Mouse (Mus musculus): ENCODE data around the gene Arhgef26. TPM values are rescaled to one million over a fixed set of nuclear protein-coding genes. Genes with fewer than 3 reads are reported as not detected.

Gene Arhgef26
- polyA plus RNA-seq, 1 experiment = 8.7 TPM

GRCm38 (mm10) chr3:62414926-62415325 lies 76.8 kb downstream of the Arhgef26 start:
- DNase-seq (ENCODE audit: low read depth) = no peak
- TF ChIP-seq CTCF (IDR thresholded peaks at IDR 0.05; ENCODE audit: borderline replicate concordance, extremely low read depth, insufficient read depth, insufficient read length) (no peak), POLR2A (IDR thresholded peaks at IDR 0.05; ENCODE audit: borderline replicate concordance, extremely low read depth, insufficient read depth, insufficient read length, poor library complexity, severe bottlenecking) (no peak)

GRCm38 (mm10) chr3:62417458-62417857 lies 79.3 kb downstream of the Arhgef26 start:
- no peak for TF ChIP-seq CTCF (IDR thresholded peaks at IDR 0.05; ENCODE audit: borderline replicate concordance, extremely low read depth, insufficient read depth, insufficient read length)
- no peak for TF ChIP-seq POLR2A (IDR thresholded peaks at IDR 0.05; ENCODE audit: borderline replicate concordance, extremely low read depth, insufficient read depth, insufficient read length, poor library complexity, severe bottlenecking)
- DNase-seq (ENCODE audit: low read depth) = no peak

GRCm38 (mm10) chr3:62418387-62419138 lies 80.4 kb downstream of the Arhgef26 start:
- DNase-seq (ENCODE audit: low read depth) = peak; percentile 35

GRCm38 (mm10) chr3:62433675-62434074 lies 95.5 kb downstream of the Arhgef26 start:
- TF ChIP-seq POLR2A (IDR thresholded peaks at IDR 0.05; ENCODE audit: borderline replicate concordance, extremely low read depth, insufficient read depth, insufficient read length, poor library complexity, severe bottlenecking) (no peak), CTCF (IDR thresholded peaks at IDR 0.05; ENCODE audit: borderline replicate concordance, extremely low read depth, insufficient read depth, insufficient read length) (no peak)
- no peak for DNase-seq (ENCODE audit: low read depth)

More at GRCm38 (mm10) chr3:62418387-62419138, 80.4 kb downstream of the Arhgef26 start:
- TF ChIP-seq CTCF (IDR thresholded peaks at IDR 0.05; ENCODE audit: borderline replicate concordance, extremely low read depth, insufficient read depth, insufficient read length) = no peak
- no peak for TF ChIP-seq POLR2A (IDR thresholded peaks at IDR 0.05; ENCODE audit: borderline replicate concordance, extremely low read depth, insufficient read depth, insufficient read length, poor library complexity, severe bottlenecking)

- TF ChIP-seq CTCF (IDR thresholded peaks at IDR 0.05; ENCODE audit: borderline replicate concordance, extremely low read depth, insufficient read depth, insufficient read length) (no peak), POLR2A (IDR thresholded peaks at IDR 0.05; ENCODE audit: borderline replicate concordance, extremely low read depth, insufficient read depth, insufficient read length, poor library complexity, severe bottlenecking) (no peak)
- no peak for DNase-seq (ENCODE audit: low read depth)
Measured at GRCm38 (mm10) chr3:62435923-62436322, 97.8 kb downstream of the Arhgef26 start.

- no peak for DNase-seq (ENCODE audit: low read depth)
- TF ChIP-seq CTCF (IDR thresholded peaks at IDR 0.05; ENCODE audit: borderline replicate concordance, extremely low read depth, insufficient read depth, insufficient read length) = no peak
Measured at GRCm38 (mm10) chr3:62440431-62440969, 102.4 kb downstream of the Arhgef26 start.

- TF ChIP-seq CTCF (IDR thresholded peaks at IDR 0.05; ENCODE audit: borderline replicate concordance, extremely low read depth, insufficient read depth, insufficient read length) (no peak), POLR2A (IDR thresholded peaks at IDR 0.05; ENCODE audit: borderline replicate concordance, extremely low read depth, insufficient read depth, insufficient read length, poor library complexity, severe bottlenecking) (no peak)
- no peak for DNase-seq (ENCODE audit: low read depth)
Measured at GRCm38 (mm10) chr3:62443582-62444194, 105.5 kb downstream of the Arhgef26 start.

- no peak for TF ChIP-seq POLR2A (IDR thresholded peaks at IDR 0.05; ENCODE audit: borderline replicate concordance, extremely low read depth, insufficient read depth, insufficient read length, poor library complexity, severe bottlenecking)
- TF ChIP-seq CTCF (IDR thresholded peaks at IDR 0.05; ENCODE audit: borderline replicate concordance, extremely low read depth, insufficient read depth, insufficient read length) = no peak
- no peak for DNase-seq (ENCODE audit: low read depth)
Measured at GRCm38 (mm10) chr3:62446271-62446670, 108.1 kb downstream of the Arhgef26 start.

GRCm38 (mm10) chr3:62447151-62447550 lies 109.0 kb downstream of the Arhgef26 start:
- TF ChIP-seq CTCF (IDR thresholded peaks at IDR 0.05; ENCODE audit: borderline replicate concordance, extremely low read depth, insufficient read depth, insufficient read length) = no peak
- TF ChIP-seq POLR2A (IDR thresholded peaks at IDR 0.05; ENCODE audit: borderline replicate concordance, extremely low read depth, insufficient read depth, insufficient read length, poor library complexity, severe bottlenecking) = no peak
- no peak for DNase-seq (ENCODE audit: low read depth)

GRCm38 (mm10) chr3:62449871-62450496 lies 111.8 kb downstream of the Arhgef26 start:
- DNase-seq (ENCODE audit: low read depth) = no peak
- TF ChIP-seq POLR2A (IDR thresholded peaks at IDR 0.05; ENCODE audit: borderline replicate concordance, extremely low read depth, insufficient read depth, insufficient read length, poor library complexity, severe bottlenecking) (no peak), CTCF (IDR thresholded peaks at IDR 0.05; ENCODE audit: borderline replicate concordance, extremely low read depth, insufficient read depth, insufficient read length) (no peak)

- TF ChIP-seq POLR2A (IDR thresholded peaks at IDR 0.05; ENCODE audit: borderline replicate concordance, extremely low read depth, insufficient read depth, insufficient read length, poor library complexity, severe bottlenecking) = no peak
- TF ChIP-seq CTCF (IDR thresholded peaks at IDR 0.05; ENCODE audit: borderline replicate concordance, extremely low read depth, insufficient read depth, insufficient read length) = no peak
- no peak for DNase-seq (ENCODE audit: low read depth)
Measured at GRCm38 (mm10) chr3:62452961-62453360, 114.8 kb downstream of the Arhgef26 start.

Measured in brain, embryonic 14.5 days (tissue).